Mouse (Mus musculus) kidney, postnatal 14 days (tissue): ENCODE measurements at regions not wholly inside any gene's neighbourhood (a gene's known extent, or its start where the extent isn't known, plus 50 kb on each side); places are given as distances from the start of the nearest gene placed in this dataset.

Experiments used
- DNase-seq: peaks from one replicate; pipeline ENCODE4 v3.0.0; 2022; ENCODE audit warnings: mixed read lengths

DNA sequence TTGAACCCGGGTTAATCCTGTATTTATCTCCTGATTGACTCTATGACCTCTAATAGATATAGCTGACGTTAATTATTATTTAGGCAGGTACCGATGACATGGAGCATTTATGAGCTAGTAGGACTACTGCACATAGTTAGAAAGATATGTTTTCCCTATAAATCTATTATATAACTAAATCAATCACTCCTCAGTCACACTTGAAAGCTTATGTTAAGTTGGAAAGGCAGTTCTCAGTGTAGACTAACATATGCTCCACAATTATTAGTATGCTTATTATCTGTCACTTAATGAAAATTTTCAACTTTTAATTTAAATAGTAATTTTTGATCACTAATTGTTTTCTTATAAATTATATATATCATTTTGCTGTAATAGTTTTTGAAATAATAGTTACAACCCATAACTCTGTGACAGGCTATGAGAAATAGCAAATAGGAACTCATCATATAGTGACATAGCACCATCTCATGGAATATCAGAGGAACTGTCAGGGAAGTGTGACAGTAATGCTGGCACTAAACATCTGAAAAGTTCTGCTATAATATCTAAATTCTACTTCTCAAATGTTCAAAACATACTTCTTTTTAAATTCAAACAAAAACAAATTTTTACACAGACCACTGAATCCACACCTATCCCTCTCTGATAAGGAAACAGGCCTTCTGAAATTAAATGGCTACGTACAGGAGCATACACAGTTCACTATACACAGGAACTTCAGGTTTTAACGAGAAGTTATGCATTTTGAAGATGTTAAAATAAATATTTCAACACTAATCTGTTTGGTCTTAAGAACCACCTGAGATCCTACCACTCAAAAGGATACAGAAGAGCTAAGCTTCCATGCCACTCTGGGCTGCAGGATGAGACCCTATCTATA is 75.3 kb upstream of the Map2 start:
- DNase-seq, result no peak

DNA sequence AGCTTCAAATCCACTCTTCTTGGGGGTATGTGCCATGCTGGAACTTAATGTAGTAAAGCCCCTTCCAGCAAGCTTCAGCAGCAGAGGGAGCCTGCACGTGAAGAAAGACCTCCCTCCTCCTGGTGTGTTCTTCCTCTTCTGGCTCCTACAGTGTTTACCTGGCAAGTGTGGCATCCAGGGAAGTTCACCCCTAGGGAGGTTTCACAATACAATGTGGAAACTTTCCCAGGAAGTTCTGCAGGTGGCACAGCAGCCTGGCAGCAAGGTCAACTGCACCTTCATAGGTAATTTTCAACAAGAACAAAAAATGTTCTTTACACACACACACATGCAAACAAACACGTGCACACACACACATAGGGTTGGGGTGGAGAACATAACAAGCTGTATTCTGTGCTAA is 73.7 kb upstream of the Map2 start:
- DNase-seq, result peak; percentile 6

DNA sequence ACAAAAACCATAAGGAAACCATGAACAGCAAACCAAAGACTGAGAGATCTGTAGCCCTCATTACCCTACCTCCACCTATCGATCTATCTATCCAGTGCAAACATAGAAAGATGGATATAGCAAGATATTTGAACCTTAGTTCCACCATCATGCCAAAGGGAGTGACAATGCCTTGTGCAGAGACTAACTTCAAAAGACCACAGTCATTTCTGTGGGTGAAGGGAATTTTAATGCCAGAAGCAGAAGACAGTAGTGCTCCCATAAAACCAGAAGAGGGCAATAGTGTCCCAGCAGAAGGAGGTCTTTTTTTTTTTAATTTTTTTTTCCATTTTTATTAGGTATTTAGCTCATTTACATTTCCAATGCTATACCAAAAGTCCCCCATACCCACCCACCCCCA is 70.6 kb upstream of the Map2 start:
- no peak for DNase-seq

DNA sequence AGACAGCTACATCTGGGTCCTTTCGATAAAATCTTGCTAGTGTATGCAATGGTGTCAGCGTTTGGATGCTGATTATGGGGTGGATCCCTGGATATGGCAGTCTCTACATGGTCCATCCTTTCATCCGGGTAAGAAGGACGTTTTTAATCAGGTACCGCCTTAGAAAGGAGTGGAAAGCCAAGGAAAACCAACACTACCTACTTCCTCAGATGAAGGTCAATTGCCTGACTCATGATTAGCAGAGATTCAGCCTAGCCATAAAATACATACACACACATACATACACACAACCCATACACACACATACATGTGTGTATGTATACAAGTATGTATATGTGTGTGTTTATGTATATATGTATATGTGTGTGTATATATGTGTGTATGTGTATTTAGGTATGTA is 69.9 kb upstream of the Map2 start:
- no peak for DNase-seq

DNA sequence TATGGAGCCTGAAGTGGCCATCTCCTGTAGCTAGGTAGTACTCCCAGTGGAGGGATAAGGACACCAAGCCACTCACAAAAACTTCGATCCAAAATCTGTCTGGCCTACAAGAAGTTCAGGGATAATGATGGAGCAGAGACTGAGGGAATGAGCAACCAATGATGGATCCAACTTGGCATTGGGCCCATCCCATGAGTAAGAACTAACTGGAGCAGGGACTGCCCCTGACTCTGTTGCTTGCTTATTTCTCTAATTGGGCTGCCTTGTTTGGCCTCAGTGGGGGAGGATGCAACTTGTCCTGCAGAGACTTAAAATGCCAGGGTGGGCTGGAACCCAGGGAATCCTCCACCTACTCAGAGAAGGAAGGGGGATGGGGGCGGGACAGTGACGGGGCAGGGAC is 67.0 kb upstream of the Map2 start:
- no peak for DNase-seq

DNA sequence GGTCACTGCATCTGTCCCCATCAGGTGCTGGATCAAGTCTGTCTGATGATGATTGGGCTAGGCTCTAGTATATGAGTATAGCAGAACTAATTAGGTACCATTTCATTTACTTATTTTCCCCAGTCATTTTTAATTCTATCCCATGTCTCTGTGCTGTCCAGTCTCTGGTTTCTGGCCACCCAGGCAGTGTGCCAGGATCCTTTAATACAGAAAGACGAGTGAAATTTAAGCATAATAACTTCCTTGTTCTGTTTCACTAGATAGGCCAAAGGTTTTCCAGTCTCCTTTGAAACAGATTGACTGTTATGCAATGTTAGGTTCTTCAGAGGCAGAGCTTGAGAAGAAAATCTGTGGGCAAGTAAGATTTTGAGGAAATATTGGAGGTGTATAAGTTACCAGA is 61.2 kb upstream of the Map2 start:
- DNase-seq, result peak; percentile 35

DNA sequence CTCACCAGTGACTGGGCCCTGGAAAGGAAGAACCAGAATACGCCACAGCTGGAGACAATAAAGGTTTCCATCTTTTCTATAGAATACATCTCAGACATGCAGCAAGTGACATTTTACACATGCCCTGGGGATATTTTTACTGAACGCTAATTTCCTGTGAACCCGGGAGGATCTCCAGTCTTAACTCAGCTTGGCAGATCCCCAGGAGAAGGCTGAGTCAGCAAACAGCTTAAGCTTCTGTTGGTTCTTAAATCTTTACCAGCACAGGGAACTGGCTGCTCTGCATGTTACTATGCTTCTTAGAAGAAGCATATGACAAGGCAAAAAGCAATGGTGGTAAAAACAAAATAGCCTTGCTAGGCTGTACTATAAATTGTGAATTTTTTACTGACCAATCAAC is 59.7 kb upstream of the Map2 start:
- peak; percentile 27 for DNase-seq
